Mouse (Mus musculus) skeletal muscle tissue, postnatal 0 days (tissue): Measurements from ENCODE around the gene Adad2. TPM values are rescaled to one million over a fixed set of nuclear protein-coding genes. Genes with fewer than 3 reads are reported as not detected.

Experiments used
- polyA plus RNA-seq: library from polyadenylated mRNA; unstranded; fragments of >200 nt; fragmentation: Nextera tagmentation; extraction: Ambion mirVana; gene quantifications from 2 replicates; pipeline ENCODE4 v1.2.1, GENCODE M21; 2015

Gene Adad2
- polyA plus RNA-seq, result not detected in 2 replicates

DNA sequence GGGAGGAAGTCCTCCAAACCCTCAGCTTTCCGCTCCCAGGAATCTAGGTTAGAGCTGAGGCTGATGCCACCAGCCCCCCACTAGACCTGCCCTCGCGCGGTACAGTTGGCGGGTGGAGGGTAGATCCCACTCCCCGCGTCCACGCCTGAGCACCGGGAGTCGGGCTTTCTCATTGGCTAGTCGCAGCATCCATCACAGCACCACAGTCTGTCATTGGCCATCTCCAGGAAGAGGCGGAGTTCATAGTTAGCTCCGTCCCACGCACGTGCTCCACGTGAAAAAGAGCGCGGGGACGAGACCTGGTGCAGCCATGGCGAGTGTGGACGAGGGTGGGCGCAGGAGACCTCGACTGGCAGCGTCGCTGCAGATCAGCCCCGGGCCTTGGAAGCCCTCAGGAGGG is at the start of gene Adad2:
Gene Adad2 (plus strand): TSS at position 277 of the 400 bp plus-strand sequence.

DNA sequence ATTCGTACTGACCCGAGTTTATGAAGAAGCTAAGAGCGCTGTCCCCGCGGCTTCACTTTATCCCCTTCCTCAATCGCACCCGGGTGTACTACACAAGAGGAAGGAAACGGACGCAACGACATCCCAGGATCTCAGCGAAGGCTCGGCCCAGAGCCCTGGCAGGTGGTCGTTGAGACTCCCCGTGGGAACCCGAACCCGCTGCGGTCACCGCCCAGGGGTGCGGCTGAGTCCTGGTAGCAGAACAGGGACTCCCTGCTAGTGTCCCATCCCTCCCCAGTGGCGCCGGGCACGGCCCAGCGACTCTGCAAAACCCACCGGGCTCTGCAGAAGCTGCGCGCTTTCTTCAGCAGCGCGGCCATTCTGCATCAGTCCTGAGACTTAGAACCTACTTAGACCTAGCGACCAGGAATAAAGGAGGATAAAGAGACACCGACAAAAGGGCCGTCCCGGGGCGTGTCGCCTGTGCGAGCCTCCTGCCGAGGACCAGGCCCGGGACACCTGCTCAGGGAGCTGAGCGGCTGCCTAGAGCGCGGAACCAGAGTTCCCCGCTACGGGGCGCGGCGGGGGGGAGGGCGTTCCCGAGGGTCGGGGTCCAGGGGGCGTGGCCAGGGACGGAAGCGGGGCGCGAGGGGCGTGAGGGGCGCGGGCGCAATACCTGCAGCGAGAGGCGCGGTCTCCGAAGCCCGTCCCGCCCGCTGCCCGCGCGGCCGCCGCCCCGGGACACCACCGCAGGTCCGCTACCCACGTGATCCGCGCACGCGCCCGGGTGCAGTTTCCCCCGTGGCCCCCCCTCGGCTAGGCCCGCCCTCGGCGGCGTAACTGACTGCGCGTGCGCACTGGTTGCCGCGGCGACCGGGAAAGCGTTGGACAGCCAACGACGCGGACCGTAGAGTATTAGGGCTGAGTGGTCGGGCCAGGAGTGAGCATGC is 37.8 kb upstream of the Adad2 start, which contains the start of the genes Hsdl1 and Dnaaf1:
Gene Hsdl1 (minus strand): TSS at position 747 of the 929 bp plus-strand sequence.
Gene Dnaaf1 (plus strand): TSS at position 799 of the 929 bp plus-strand sequence.

DNA sequence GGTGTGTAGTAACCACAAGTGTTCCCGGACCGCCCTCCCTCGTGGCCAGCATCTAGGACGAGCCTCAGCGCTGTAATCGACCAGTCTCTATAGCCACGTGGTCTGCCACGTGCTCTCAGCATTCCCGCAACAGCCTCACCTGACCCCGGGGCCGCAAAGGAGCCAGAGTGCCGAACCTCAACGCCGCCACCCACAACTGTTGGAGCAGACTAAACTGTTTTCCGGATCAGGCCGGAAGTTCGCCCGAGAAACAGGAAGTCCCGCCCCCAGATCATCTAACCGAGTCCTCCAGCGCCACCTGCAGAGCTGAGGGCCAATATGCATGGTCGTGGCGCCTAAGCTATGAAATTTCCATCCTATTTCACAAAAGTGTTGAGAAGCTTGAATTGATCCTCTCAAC is 7.6 kb upstream of the Adad2 start, which contains the start of gene Taf1c:
Gene Taf1c (minus strand): TSS at position 227 of the 400 bp plus-strand sequence.

DNA sequence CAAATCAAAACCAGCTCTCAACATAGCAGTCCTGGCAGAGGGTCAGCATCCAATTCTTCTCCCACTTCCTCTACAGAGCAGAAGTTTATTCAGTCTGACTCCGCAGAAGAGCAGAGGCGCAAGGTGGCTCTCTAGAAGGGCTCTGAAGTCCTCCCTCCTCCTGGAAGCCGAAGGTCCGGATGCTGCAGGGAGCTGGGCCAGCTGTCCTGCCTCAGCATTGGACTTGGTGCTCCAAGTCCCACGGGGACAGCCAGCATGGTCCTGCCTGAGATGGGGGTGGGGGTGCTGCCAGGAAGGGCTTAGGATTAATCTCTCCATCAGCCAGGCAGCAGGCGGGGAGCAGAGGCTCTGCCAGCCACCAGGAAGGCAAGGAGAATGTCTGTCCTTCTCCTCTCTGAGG is 22.8 kb downstream of the Adad2 start, which contains the start of gene Kcng4:
Gene Kcng4 (minus strand): TSS at position 303 of the 400 bp plus-strand sequence.

Other genes starting within 250 kb of the Adad2 start
- gene Mlycd, start 217.9 kb upstream of the Adad2 start, polyA plus RNA-seq, result 96.9 and 121 TPM in 2 replicates
- gene Osgin1, start 178.6 kb upstream of the Adad2 start, polyA plus RNA-seq, result 1.8 and 2.1 TPM in 2 replicates
- 0.23 and 0.26 TPM in 2 replicates for gene Necab2, start 166.0 kb upstream of the Adad2 start, polyA plus RNA-seq
- not detected in 2 replicates for gene Slc38a8, start 111.0 kb upstream of the Adad2 start, polyA plus RNA-seq
- 39.1 and 41.9 TPM in 2 replicates for gene Mbtps1, start 54.0 kb upstream of the Adad2 start, polyA plus RNA-seq
- 15.5 and 16.9 TPM in 2 replicates for gene Hsdl1, start 37.6 kb upstream of the Adad2 start, polyA plus RNA-seq
- not detected in 2 replicates for gene Dnaaf1, start 37.5 kb upstream of the Adad2 start, polyA plus RNA-seq
- 3.5 and 3.6 TPM in 2 replicates for gene Taf1c, start 7.5 kb upstream of the Adad2 start, polyA plus RNA-seq
- gene Kcng4, start 22.9 kb downstream of the Adad2 start, polyA plus RNA-seq, result 0.21 and 0.37 TPM in 2 replicates
- gene Wfdc1, start 53.6 kb downstream of the Adad2 start, polyA plus RNA-seq, result 52.7 and 62.0 TPM in 2 replicates
- gene Atp2c2, start 87.3 kb downstream of the Adad2 start, polyA plus RNA-seq, result 0.11 TPM in 1 of 2 replicates, not detected in the other
- gene Tldc1, start 165.7 kb downstream of the Adad2 start, polyA plus RNA-seq, result 4.5 and 5.3 TPM in 2 replicates
- gene Cotl1, start 227.8 kb downstream of the Adad2 start, polyA plus RNA-seq, result 25.2 and 31.5 TPM in 2 replicates
- 4.3 and 4.4 TPM in 2 replicates for gene Klhl36, start 249.5 kb downstream of the Adad2 start, polyA plus RNA-seq